Mouse (Mus musculus) liver, adult 2 months (tissue): ENCODE measurements around the gene Sclt1.

Source experiments
- CTCF ChIP-seq: fragments of 200-500 bp; IDR thresholded peaks from 2 replicates; pipeline ENCODE4 v1.5.1; 2011; ENCODE audit warnings: low read depth, low read length, control low read depth
- POLR2A ChIP-seq: fragments of 200-500 bp; IDR thresholded peaks from 2 replicates; pipeline ENCODE4 v1.6.1; 2011; ENCODE audit warnings: low read length, control low read depth; ENCODE audit not compliant: insufficient read depth; ENCODE audit errors: extremely low read depth

DNA sequence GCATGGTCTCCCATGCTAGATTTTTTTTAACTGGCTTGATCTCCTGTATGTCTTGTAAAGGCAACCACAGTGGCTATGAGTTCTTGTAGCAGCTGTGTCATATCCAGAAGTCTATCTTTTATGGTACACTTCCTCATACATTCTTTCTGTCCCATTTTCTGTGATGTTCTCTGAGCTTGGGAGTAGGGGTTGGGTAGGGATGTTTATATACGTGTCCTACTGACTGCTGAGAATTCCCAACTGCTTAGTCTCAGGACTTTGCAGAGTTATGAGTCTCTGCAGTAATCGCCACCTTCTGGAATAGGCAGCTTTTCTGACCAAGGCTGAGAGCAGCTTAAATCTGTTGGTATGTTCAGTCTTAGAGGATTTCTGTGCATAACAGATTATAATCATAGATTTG, 65.7 kb downstream of the Sclt1 start:
- no peak for TF ChIP-seq CTCF
- TF ChIP-seq POLR2A: no peak
